Mouse (Mus musculus) gastrocnemius, adult 8-10 months (tissue): ENCODE data around the gene 4921539E11Rik. TPM values are rescaled to one million over a fixed set of nuclear protein-coding genes. Genes with fewer than 3 reads are reported as not detected.

ENCODE experiments used
- DNase-seq, 2 experiments: peaks; one replicate each; pipeline ENCODE4 v3.0.0; 2022; ENCODE audit warnings: low spot score in 2 of 2
- total RNA-seq, 4 experiments: library from RNA; stranded (reverse); gene quantifications; 2 replicates each; pipeline ENCODE4 v1.2.4; 2022

4921539E11Rik gene
- total RNA-seq, 4 experiments from 2014 or later, result not detected

GRCm38 (mm10) chr4:103232156-103232555 lies 58.5 kb downstream of the 4921539E11Rik start:
- DNase-seq, result no peak

GRCm38 (mm10) chr4:103222854-103223253 lies 67.8 kb downstream of the 4921539E11Rik start:
- DNase-seq, result no peak

GRCm38 (mm10) chr4:103221789-103222188 lies 68.9 kb downstream of the 4921539E11Rik start:
- no peak for DNase-seq

GRCm38 (mm10) chr4:103219011-103219410 lies 71.7 kb downstream of the 4921539E11Rik start:
- no peak for DNase-seq

- DNase-seq, result no peak
Measured at GRCm38 (mm10) chr4:103216046-103216445, 74.6 kb downstream of the 4921539E11Rik start.

GRCm38 (mm10) chr4:103214925-103215820 lies 75.5 kb downstream of the 4921539E11Rik start, which contains the start of gene Slc35d1:
TSS of gene Slc35d1 (minus strand) at chr4:103215164.
- DNase-seq, result peak; percentile 45 to 60

- peak; percentile 20 to 51 for DNase-seq
Measured at GRCm38 (mm10) chr4:103214498-103214924, 76.2 kb downstream of the 4921539E11Rik start.

GRCm38 (mm10) chr4:103213859-103214497 lies 76.7 kb downstream of the 4921539E11Rik start:
- no peak for DNase-seq

GRCm38 (mm10) chr4:103208553-103208952 lies 82.1 kb downstream of the 4921539E11Rik start:
- DNase-seq, result no peak

- no peak for DNase-seq
Measured at GRCm38 (mm10) chr4:103203646-103204045, 87.0 kb downstream of the 4921539E11Rik start.

- no peak for DNase-seq
Measured at GRCm38 (mm10) chr4:103200046-103200445, 90.6 kb downstream of the 4921539E11Rik start.

- no peak for DNase-seq
Measured at GRCm38 (mm10) chr4:103199086-103199485, 91.6 kb downstream of the 4921539E11Rik start.

- DNase-seq, result no peak
Measured at GRCm38 (mm10) chr4:103197401-103197800, 93.3 kb downstream of the 4921539E11Rik start.

GRCm38 (mm10) chr4:103192421-103192820 lies 98.2 kb downstream of the 4921539E11Rik start:
- no peak for DNase-seq

- DNase-seq, result no peak
Measured at GRCm38 (mm10) chr4:103188786-103189640, 101.7 kb downstream of the 4921539E11Rik start.

Other genes starting within 250 kb of the 4921539E11Rik start
- gene Mier1, start 176.5 kb downstream of the 4921539E11Rik start, total RNA-seq, result 10 to 100 TPM; 15.2 to 21.0 (median 17.4) TPM
- under 1 TPM; 0.38 to 0.75 (median 0.47) TPM for gene Wdr78, start 176.3 kb downstream of the 4921539E11Rik start, total RNA-seq
- gene Slc35d1, start 75.7 kb downstream of the 4921539E11Rik start, total RNA-seq, result 1 to 10 TPM; 5.6 to 8.4 (median 6.9) TPM
- gene Oma1, start 22.9 kb upstream of the 4921539E11Rik start, total RNA-seq, result 10 to 100 TPM; 25.0 to 31.0 (median 28.4) TPM